Mouse (Mus musculus): ENCODE data around the gene Unc79.
A peak's percentile ranks its signal among the peaks of the same experiment; 100 is the strongest.

Unc79 gene

DNA sequence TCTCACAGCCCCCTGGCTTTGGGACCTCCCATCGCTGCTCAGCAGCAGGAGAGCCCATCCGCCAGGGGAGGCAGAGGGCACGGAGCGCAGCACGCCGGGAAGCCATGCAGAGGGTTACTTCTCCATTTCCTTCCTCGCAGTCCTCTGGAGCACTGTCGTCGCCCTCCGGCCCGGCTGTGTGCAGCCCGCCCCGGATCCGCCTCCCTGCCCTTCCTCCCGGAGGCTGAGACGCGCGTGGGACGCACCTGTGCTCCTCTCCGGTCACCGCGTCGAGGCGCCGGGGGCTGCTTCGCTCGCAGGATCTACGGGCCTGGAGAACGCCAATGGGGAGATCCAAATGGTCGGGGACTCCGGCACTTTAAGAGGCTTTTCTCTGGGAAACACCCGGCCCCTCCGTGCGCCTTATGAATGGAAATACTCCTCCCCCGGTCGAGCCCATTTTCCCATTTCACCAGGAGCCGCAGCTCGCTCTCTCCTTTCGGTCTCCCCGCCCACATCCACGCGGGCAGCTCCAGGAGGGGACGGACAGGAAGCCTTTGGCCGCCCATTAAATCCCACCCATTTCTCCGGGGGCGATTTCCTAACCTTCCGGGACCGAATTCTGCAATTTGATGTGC, at the start of gene Unc79:
Gene Unc79, plus strand, starts transcription at position 82 of the 617 bp plus-strand sequence.
- peak; percentile 13 for DNase-seq (ENCODE audit: low spot score)

DNA sequence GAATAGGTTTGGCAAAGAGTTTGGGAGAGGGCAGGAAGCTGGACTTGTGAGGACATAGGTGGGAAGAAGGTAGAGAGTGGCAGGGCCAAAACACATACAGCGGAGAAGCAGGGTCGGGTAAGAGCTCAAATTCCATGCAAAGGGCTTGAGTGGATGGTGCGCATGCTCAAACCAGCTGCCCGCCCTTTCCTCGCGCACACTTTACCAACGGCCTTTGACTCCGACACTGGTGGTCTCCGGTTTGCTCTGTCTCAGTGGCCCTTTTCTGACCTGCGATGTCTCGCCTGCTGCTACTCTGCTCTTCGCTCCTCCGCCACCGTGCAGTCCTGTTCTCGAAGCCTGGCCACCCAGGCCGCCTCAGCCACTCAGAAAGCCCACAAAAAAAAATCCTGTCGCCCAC, 49.6 kb upstream of the Unc79 start, which contains the start of gene Cox8c:
Gene Cox8c, plus strand, starts transcription at position 226 of the 400 bp plus-strand sequence.
- DNase-seq (ENCODE audit: low spot score) = no peak

DNA sequence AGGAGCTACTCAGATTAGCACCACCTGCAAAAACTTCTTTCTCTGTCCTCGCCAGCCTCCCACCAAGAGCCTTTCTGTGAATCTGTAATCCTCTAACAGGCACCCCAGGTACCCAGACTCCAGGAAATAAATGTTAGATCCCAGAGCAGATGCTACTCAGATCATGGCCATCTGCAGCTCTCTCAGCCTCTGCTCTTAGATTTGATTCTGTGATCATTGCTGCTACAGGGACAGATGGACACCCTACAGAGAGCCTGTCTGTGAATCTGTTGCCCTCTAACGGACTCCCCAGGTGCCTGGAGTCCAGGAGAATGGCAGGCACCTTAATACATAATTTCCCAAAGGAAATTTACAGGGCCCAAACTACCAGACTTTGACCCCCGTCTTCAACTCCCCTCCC, 40.5 kb upstream of the Unc79 start:
- DNase-seq (ENCODE audit: low spot score) = no peak

DNA sequence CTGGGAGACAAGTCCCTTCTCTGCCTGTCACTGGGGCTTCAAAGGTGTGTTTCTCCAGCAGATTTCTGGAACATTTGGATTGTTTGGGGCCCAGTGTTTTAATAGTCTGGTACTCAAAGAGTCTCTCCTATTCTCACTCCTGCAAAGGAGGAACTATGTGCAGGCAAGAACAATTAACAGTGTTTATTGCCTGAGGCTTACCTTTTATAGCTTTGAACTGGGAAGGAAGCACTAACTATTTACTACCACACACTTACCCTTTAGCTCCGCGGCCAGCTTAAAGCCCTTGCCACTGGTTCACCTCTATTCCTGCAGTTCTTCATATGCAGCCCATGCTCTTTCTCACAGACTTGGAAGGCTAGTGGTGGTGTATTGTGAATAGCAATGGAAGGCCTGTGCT, 32.6 kb upstream of the Unc79 start:
- no peak for DNase-seq (ENCODE audit: low spot score)

DNA sequence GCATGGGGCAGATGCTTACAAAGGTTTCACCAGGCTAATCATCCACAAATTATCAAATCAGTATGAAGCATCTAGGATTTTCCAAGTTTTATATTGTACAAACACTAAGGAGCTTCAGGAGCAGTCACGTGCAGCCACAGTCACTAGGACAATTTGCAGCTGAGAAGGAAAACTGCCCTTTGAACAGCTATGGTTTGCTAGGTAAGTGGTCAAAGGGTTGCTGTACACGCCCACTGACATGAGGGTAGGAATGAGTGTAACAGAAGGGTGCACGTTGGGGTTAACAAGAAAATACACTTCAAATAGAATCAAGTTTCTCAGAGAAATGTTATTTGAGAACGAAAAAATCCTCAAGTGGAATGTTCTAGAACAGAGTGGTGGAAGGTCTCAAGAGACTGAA, 18.9 kb upstream of the Unc79 start:
- no peak for DNase-seq (ENCODE audit: low spot score)

DNA sequence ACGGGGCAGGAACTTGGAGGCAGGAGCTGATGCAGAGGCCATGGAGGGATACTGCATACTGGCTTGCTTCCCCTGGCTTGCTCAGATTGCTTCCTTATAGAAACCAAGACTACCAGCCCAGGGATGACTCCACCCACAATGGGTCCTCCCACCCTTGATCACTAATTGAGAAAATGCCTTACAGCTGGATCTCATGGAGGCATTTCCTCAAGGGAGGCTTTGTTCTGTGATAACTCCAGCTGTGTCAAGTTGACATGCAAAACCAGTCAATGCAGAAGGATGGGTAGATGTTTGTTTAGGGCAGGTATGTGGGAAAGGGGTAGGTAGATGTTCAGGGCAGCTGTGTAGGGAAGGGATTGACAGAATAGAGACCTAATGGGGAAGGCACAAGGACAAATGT, 18.3 kb upstream of the Unc79 start:
- DNase-seq (ENCODE audit: low spot score) = no peak

DNA sequence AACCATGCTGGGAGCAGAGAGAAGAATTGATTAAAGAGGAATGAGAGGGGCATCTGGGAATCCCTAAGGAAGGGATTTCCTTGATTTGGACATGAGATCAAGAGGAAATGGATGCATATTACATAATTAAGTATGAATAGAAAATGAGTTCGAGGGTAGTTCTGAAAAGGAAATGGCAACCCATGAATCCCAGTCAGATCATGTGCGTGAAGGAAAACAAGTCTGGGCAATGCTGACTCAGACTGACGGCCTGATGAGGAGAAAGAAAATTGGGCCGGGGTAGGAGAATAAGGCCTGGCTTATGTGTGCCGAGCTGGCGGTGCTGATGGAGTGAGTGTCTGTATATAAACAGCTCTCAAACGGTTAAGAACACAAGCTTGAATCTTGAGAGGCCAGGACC, 17.9 kb upstream of the Unc79 start:
- DNase-seq (ENCODE audit: low spot score) = no peak

DNA sequence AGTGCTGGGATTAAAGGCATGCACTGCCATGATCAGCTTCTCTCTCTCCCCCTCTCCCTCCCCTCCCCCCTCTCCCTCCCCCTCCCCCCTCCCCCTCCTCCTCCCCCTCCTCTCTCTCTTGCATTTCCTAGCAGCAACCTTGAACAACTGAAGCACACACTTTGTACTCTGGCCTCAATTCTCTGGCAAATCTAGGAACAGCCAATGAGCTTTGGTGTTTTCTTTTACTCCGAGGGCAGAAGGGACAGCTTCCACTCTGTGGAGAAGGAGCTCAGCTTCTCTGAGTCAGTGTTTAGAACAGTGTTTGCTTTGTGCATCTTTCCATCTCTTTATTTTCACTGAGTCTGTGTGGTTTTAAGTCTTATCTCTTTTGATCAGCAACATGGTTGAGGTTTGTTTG, 12.8 kb upstream of the Unc79 start:
- DNase-seq (ENCODE audit: low spot score) = no peak

DNA sequence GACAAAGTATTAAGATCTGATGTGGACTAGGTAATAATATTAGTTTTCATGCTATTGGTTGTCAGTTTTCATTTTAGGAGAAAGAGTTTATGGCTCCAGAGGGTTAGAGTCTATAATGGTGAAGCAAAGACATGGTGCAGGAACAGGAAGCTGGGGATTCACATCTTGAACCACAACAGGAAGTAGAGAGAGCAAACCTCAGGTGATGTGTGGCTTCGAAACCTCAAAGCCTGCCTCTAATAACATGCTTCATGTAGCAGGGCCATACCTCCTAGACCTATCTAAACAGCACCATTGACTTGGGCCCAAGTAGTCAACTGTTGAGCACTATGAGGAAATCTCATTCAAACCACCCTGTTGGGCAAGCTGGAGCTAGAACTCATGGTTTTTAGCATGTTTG, 3.1 kb upstream of the Unc79 start:
- DNase-seq (ENCODE audit: low spot score) = no peak

DNA sequence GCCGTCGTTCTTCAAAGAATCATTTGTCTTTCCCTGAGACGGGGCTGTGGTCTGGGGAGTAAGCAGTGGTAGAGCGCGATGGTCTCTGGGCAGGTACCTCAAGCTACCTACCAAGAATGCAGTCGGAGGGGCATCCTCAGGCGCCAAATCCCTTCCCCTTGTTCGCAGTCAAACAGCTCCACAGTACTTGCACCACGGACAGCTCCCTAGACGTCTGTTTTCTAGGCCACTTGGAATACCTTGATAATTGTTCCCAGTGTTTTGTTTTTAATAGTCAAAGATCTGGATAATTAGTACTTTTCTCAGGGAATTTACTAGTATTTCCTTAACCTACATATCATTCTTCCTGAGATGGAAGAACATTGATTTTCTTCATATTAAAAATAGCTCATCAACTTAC, 833 bp upstream of the Unc79 start:
- DNase-seq (ENCODE audit: low spot score) = no peak

DNA sequence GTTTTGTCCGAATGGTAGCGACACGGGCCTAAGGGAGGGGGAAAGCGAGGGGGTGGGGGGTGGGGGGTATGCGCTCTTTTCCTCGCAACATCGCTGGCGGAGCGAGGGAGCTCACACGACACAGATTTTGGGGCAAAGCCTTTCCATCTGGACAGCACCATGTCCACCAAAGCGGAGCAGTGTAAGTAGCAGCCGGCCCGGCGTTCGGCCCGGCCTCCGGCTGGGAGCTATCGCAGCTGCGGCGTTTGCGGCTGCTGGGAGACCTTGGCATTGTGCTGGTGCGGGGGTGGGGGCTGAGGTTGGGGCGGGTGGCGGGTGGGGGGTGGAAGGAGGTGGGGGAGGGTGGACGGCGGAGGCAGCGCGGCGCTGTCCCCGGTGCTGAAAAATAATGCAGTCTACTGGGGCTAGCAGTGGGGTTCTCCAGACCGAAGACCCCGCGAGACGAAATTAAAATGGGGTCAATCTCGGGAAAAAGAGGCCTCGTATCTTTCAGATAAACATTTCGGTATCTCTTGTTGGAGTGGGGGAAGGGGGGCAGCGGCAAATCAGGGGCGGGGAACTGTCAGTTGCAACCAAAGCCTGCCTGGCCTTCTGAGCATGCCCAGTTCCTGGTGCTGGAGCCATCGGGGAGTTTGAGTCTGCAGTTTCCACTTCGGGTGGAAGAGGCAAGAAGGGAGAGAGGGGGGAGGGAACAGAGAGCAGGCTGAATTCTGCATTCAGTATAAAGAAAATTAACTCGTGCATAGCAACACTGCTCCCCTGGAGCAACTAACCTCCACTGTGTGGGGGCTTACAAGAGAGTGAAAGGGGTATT, 943 bp downstream of the Unc79 start:
- no peak for DNase-seq (ENCODE audit: low spot score)

DNA sequence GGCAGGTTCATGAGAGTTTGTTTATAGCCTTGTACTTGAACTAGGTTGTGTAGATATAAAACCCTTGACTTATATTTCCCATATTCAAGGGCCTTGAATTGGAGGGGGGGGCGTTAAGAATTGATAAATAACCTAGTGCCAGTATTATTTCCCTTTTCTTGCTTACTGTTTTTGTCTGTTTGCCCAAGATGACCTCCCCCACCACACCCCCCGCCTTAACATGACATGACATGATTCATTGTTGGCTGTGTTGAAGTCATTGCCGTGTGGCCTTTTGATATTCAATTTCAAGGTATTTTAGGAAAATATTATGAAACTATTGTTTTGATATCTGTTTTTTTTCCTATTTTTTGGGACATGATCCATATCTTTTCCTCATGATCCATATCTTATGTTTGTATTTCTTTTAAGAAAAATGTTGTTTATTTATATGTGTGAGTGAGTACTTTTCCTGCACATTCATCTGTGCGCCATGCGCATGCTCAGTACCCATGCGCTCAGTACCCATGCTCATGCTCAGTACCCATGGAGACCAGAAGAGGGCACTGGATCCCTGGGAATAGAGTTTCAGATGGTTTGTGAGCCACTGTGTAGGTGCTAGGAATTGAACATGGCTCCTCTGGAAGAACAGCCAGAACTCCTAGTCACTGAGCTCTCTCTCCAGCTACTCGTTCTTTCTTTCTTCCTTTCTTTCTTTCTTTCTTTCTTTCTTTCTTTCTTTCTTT, 11.6 kb downstream of the Unc79 start:
- no peak for DNase-seq (ENCODE audit: low spot score)

DNA sequence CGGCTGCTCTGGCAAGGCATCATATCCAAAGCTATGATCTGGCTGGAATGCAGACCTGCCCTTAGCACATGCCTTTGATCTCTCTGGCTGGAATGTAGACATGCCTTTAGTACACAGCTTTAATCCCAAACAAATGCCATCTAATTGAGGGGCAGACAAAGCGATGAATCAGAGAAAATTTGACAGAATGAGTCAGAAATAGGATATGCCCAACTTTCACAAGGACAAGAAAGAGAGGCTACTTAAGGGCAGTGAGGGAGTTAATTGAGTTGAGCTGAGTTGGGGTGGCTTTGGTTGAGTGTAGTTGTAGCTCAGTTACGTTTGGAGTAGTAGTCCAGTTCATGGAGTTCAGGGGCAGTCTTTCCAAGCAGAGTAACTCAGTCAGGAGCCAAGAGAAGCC, 12.4 kb downstream of the Unc79 start:
- DNase-seq (ENCODE audit: low spot score) = no peak

DNA sequence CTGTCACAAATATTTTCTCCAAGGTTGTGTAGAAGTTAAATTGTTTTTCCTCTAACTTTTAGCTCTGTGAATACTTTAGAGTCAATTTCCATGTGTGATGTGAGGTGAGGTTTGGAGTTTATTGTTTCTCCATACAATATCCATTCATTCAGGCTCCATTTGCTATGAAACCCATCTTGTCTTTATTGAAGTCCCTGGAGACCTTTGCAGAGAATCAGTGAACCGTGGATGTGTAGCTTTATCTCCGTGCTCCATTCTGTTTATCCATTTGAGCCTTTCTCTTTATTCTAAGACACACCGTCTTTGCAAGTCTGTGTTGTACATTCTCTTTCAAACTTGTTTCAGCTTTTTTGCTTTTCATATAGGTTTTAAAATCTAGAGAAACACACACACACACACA, 15.8 kb downstream of the Unc79 start:
- DNase-seq (ENCODE audit: low spot score) = no peak

DNA sequence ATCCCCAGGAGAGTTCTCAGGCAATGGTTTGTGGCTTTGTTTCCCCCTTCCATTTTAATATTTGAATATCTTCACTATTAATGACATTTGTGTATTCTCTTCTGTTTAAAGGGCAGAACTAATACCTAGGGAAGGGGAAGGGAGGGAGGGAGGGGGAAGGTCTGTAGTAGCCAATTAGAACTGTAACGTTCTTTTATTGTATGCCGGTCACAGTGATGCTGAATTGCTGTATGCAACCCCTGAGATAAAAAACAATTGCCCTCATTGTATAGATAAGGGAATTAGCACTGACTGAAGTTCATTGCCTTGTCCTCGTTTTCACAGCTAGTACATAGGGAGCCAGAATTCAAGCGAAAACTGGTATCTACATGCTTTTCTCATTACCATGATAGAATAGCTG, 31.9 kb downstream of the Unc79 start:
- DNase-seq (ENCODE audit: low spot score) = no peak

DNA sequence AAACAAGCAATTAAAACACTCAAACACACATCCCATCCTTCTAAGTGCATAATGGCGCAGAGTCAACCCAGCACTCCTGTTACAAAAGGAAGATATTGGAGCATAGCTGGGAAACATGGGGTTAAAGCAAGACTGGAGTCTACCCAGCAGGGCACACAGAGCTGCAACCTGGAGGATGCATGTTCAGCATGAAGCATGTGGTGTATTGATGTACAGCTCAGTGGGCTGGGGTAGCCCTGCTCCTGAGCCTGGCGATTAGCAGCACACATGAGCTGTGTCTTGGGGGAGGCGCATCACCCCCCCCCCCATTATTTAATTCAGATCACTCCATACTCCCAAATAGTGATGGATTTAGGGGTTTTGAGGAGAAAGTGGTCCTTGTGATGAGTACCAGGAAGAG, 32.9 kb downstream of the Unc79 start:
- DNase-seq (ENCODE audit: low spot score) = no peak

DNA sequence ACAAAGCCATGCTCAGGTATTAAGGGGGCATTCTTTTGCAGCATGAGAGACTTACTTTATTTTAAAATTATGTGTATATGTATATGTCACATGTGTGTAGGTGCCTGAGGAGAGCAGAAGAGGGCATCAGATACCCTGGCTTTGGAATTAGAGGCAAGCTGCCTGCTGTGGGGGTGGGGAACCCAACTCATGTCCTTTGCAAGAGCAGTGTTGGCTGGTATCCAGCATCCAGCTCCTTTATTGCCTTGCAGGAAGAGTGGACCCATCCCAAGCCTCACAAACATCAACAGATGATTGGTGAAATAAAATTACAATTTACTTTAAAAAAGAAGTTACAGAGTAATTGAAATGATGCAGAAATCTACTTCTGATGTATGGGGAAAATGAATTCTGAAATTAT, 36.7 kb downstream of the Unc79 start:
- DNase-seq (ENCODE audit: low spot score) = no peak

DNA sequence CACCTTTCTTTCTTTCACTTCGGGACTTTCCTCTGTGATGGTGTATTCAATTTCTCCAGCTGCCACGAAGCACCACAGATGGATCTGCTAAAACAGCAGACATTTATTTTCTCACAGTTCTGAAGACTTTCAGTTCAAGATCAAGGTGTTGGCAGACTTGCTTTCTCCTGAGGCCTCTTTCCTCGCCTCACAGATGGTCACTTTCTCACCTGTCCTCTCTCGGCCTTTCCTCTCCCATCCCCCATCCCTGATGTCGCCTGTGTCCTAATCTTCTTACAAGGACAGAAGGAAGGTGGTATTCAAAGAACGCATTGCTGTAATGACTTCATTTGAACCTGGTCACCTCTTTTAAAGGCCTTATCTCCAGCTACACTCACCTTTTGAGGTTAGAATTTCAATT, 39.1 kb downstream of the Unc79 start:
- no peak for DNase-seq (ENCODE audit: low spot score)

DNA sequence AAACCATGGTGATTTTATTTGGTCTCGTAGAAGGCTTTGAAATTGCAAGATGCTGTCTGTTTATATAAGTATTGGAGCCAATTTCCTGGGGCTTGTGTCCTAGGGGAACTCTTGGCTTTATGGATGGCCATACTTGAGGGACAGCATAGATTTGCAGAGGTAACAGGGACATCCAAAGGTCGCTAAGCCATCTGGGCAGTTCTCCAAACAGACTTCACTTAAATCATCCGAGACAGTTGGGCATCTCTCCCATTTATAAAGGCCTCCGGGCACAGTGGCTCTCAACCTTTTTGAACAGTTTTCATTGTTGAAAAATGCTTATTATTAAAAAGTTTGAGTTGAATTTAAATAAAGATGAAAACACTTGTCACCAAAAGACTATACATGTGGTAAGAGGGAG, 59.8 kb downstream of the Unc79 start:
- no peak for DNase-seq (ENCODE audit: low spot score)

DNA sequence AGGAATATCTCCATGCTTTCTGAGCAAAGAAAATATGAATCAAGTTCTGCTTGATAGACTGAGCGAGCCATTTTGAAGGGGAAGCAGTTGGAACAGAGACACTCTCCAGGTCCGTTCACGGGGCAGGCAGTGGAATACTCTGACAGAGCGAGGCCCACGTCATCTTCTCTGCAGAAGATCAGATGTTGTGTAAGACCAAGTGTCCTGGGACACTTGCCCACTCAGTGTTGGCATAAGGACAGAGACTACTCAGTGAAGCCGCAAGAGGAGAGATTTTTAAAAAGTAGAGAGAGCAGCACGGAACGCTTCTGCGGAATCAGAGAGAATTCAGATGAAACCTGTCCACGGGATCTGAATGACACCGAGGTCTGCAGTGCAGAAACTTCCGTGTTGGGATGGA, 69.5 kb downstream of the Unc79 start:
- no peak for DNase-seq (ENCODE audit: low spot score)

DNA sequence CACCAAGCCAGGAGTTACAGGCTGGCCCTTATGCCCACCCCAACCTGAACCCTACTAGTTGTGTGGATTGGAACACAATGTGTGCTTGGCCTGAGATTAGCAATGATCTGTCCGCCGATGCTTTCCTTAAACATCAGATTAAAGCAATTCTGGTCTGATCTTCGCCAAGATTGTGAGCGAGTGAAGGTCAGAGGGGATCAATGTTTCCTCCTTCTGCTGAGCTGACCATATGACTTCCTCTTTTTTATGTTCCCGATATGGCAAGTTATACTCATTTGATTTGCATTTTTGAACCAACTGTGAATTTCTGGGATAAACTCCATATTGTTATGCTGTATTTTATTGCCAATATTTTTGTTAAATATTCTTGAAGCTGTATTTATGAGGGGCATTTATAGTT, 88.0 kb downstream of the Unc79 start:
- no peak for DNase-seq (ENCODE audit: low spot score)

DNA sequence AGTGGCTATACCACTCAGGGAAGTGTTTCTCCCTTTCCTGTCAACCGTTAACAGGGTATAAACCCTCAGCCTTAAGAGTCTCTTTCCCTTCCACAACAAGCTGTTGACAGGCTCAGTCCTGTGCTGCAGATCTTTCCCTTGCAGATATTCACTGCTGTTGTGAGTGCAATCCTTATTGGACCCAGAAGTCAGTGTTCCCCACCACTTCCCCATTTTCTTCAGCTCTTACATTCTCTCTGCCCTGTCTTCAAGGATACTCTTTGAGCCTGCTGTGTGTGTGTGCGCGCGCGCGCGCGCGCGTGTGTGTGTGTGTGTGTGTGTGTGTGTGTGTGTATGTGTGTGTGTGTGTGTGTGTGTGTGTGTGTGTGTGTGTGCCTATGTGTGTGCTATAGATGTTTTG, 90.7 kb downstream of the Unc79 start:
- DNase-seq (ENCODE audit: low spot score) = no peak

DNA sequence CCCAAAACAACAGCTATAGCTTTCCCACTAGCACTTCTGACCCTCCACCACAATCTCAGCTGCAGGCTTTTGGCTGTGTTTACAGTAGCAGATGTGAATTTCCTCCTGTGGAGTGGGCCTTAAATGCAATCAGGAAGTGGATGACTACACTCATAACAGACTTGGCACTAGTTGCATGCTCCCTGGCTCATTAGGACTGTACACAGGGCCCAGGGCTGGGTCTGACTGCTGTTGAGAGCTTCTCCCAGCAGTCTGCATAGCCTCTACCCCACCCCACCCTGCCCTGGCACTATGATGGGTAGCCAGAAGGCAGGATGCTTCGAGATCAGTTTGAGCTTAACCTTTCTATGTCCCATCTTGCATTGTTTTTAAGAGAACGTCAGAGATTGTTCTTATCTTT, 91.5 kb downstream of the Unc79 start:
- DNase-seq (ENCODE audit: low spot score) = no peak

Data from ovary, postnatal 10 days (tissue).